Mouse (Mus musculus) ovary, postnatal 10 days (tissue): ENCODE data around the gene Ssna1.
A peak's percentile ranks its signal among the peaks of the same experiment; 100 is the strongest.

ENCODE experiments used
- DNase-seq: peaks from one replicate; pipeline ENCODE4 v3.0.0; 2022; ENCODE audit warnings: low spot score

Gene Ssna1

GRCm38 (mm10) chr2:25271827-25272511 is at the start of gene Ssna1, which contains the start of gene Anapc2:
Gene Ssna1, minus strand, starts transcription at chr2:25272438.
Gene Anapc2, plus strand, starts transcription at chr2:25272478.
- DNase-seq, result peak; percentile 94

DNA sequence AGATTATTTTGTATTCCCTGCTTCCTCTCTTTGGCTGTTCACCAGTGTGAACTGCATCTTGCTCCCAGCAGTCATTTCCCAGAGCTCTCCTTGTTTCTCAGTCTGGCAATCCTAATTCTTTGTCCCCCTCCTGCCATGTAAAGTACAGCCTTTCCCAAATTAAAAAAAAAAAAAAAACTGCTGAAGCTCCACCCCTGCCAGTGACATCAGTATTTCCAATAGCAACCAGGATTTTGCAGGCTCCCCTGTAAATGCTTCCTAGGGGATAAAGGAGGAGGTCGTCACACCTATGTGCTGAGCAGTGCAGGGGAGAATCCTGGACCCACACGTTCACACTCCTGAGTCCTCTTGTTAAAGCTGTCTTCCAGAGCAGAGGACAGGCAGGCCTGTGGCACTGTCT is 47.8 kb upstream of the Ssna1 start:
- DNase-seq, result no peak

GRCm38 (mm10) chr2:25318971-25319773 is 46.9 kb upstream of the Ssna1 start, which contains the start of gene Grin1:
Gene Grin1, minus strand, starts transcription at chr2:25319187.
- DNase-seq, result peak; percentile 39

DNA sequence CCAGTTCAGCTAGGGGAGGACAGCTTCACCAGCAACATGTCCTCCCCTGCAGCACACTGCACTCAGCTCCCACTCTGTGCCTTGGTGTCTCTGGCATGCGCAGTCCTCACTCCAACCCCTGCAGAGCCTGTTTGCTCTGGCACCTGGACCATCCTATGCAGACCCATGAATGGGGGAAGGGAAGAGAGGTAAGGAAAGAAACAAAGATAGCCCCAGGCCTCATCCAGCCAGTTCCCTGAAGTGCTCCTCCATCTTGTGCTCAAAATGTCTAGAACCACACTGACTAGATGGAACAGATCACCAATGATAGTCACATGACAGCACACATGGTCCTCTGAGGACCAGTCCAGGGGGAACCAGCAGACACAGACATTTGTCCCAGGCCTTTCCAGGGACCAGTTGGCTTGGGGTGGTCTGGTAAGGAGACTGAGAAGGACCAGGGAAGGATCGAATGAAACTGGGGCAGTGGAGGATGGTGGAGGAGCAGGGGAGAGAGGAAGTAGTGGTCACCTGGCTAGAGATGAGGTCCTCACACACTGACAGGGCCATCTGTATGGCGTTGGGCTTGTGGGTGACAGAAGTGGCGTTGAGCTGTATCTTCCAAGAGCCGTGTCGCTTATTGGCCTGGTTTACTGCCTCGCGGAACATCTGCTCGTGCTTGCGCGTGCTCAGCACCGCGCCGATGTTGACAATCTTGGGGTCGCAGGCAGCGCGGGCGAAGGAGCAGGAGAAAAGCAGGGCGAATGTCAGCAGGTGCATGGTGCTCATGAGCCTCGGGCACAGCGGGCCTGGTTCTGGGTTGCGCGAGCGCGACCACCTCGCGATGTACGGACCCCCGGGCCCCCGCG is 46.1 kb upstream of the Ssna1 start:
- no peak for DNase-seq

DNA sequence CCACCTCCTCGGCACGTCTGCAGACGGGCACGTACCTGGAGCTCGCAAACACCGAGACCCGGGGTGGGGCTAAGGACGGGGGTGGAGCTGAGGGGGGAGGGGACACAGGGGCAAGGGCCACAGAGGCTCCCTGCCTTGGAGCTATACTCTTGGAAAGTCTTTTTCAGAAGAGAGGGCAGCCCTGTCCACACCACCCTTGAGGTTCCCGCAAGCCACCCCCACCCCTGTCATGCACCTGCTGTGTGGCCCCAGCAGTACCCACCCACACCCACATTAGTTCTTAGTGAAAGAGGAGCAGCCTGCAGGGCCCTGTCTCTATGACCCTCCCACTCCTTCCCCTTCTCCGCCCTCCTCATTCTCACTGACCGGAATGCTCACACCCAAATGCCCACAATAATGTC is 39.3 kb upstream of the Ssna1 start:
- DNase-seq, result no peak

DNA sequence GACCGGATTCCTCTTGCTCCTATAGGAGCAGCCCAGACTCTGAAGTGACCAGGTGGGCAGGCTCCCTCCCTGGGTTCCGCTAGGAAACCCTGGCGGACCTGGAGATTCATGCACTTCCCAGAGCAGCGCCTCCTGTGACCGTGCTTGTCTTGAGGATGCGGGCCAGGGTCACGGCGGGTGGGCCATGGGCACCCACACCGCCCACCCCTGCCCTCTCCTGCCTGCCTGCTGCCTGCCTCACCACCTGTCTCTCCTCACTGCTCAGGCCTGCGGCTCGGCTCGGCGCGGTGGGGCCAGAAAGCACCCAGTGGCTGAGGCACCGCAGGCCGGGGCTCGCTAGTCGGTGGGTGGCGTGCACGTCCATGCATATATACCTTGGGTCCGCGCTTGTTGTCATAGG is 38.7 kb upstream of the Ssna1 start:
- DNase-seq, result no peak

GRCm38 (mm10) chr2:25310180-25310579 is 37.9 kb upstream of the Ssna1 start:
- DNase-seq, result no peak

- DNase-seq, result no peak
Observed at GRCm38 (mm10) chr2:25305587-25306359, 33.5 kb upstream of the Ssna1 start.

DNA sequence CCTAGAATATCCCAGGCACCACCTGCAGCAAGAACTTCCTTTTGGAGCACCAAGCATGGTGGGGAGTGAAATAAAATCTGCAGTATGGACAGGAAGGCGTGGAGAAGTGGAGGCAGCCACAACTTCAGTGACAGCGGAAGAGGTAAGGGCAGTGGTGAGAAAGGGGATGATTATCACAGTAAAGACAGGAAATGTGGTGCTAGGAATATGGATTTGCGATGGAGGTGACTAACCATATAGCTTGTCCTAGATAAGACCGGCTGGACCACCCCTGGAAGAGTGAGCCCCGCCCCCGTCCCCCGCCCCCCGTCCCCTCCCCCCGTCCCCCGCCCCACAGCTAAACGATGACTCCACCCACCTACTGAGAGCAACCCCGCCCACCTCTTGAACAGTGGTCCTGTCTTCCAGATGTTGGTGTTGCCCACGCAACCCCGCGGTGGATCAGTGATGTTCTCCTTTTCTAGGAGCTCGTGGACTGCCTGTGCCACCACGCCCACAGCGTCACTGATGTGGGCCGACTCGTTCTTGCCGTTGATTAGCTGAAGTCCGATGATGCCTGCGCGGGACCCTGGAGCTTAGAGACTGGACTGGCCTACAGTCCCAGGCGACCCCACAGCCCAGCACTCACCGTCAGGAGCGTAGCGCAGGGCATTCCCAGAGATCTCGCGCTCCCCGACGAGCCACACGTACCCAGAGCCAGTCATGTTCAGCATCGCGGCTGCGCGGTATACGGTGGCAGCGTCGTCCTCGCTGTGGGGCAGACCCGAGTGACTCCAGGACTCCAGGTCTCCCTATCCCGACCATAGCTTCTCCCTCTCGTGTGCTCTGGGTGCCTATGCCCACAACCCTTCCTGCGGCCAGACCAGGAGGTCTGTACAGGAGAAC is 32.7 kb upstream of the Ssna1 start:
- DNase-seq, result no peak

DNA sequence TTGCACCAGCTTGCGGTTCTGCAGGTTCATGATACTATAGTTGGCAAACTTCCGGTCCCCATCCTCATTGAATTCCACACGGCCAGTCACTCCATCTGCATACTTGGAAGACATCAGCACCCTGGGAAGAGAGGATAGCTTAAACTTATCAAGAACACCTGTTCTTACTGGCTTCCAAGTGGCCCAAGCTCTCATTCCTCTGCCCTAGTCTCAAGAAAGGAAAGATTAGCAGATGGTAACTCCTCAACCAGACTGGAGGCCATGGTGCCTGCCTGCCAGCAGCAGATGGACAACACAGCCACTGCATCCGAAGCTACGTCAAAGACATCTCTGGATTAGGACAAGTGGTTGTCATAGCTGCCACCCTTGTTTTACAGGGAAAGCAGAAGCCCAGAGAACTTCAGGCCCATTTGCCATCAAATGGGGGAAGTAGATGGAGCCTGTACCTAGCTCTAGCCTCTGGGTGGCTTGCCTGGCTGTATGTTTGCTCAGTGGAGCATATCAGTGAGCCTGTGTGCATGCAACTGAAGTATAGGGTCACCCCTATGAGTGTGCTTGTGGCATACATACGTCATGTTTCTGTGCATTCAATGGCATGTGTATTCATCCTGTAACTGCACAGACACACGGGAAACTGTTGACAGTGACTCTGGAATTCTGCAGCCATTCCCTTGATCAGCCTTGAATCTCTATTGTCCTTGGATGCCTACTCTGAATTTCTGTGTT is 31.9 kb upstream of the Ssna1 start:
- DNase-seq, result no peak

GRCm38 (mm10) chr2:25303452-25303851 is 31.2 kb upstream of the Ssna1 start:
- no peak for DNase-seq

GRCm38 (mm10) chr2:25298046-25298445 is 25.8 kb upstream of the Ssna1 start:
- no peak for DNase-seq

GRCm38 (mm10) chr2:25297093-25297492 is 24.9 kb upstream of the Ssna1 start:
- no peak for DNase-seq

- no peak for DNase-seq
Observed at GRCm38 (mm10) chr2:25293706-25294105, 21.5 kb upstream of the Ssna1 start.

GRCm38 (mm10) chr2:25292856-25293255 is 20.6 kb upstream of the Ssna1 start:
- DNase-seq, result no peak

- no peak for DNase-seq
Observed at GRCm38 (mm10) chr2:25292054-25292544, 19.9 kb upstream of the Ssna1 start.

GRCm38 (mm10) chr2:25291184-25292053 is 19.2 kb upstream of the Ssna1 start:
- no peak for DNase-seq

- no peak for DNase-seq
Observed at GRCm38 (mm10) chr2:25290816-25291130, 18.5 kb upstream of the Ssna1 start.
